Mouse (Mus musculus): ENCODE results near the gene Vmn1r30. TPM values are rescaled to one million over a fixed set of nuclear protein-coding genes. Genes with fewer than 3 reads are reported as not detected.

Gene Vmn1r30
- not detected in 2 replicates for polyA plus RNA-seq (2015; fragmentation: Nextera tagmentation; extraction: Ambion mirVana)

DNA sequence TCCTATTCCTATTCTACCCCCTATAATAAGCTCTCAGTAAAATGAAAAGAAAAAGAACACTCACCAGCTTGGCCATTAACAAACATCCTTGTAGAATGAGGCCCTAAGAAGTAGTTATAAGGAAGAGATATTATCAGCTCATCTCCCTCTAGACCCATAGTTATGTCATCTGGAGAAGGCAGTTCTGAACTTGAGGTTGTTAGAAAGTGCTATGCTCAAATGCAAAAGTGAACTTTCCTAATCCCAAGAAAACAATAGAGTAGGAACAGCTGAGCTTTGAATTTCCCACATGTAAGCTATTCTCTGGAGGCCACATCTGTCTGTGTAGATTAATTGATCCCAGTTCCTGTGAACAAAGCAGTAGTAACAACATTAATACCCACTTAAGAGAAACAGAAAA lies at the start of gene Vmn1r30:
Gene Vmn1r30, minus strand, starts transcription at position 101 of the 400 bp plus-strand sequence.
- H3K27me3 ChIP-seq (replicated peaks; ENCODE audit: control insufficient read depth, insufficient read depth, low read length) = no peaks in the 10 kb centered on the region
- H3K9me3 ChIP-seq (ENCODE audit: control insufficient read depth) = no peaks in the 10 kb centered on the region
- ATAC-seq = no peak
- no peaks in the 10 kb centered on the region for H3K36me3 ChIP-seq (ENCODE audit: control insufficient read depth, insufficient read depth)
- no peak within 1 kb of the TSS for H3K27ac ChIP-seq (ENCODE audit: low read depth, low read length)
- no peak for TF ChIP-seq CTCF (IDR thresholded peaks at IDR 0.05; ENCODE audit: low read depth)
- no peak within 1 kb of the TSS for H3K4me3 ChIP-seq (ENCODE audit: low read depth, low read length)
- H3K4me2 ChIP-seq (replicated peaks; ENCODE audit: low read depth) = no peak within 1 kb of the TSS
- H3K4me1 ChIP-seq (replicated peaks; ENCODE audit: control insufficient read depth, insufficient read depth, low read length) = no peaks in the 10 kb centered on the region
- H3K9ac ChIP-seq (ENCODE audit: low read depth, low read length) = no peak within 1 kb of the TSS

DNA sequence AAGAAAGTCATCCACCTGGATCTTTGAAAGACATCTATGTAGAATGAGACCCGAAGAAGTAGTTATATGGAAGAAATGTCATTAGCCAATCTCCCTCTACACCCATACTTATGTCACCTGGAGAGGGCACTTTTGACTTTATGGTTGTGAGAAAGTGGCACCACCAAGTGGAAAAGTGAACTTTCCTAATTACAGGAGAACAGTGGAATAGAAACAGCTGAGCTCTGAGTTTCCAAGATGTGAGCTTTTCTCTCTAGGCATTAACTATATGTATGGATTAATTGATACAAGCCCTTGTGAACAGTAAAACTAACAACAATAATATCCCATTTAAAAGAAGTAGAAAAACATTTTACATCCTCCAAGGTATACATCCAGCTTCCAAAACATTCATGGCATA lies 32.0 kb upstream of the Vmn1r30 start, which contains the start of gene Vmn1r31:
Gene Vmn1r31, minus strand, starts transcription at position 101 of the 400 bp plus-strand sequence.
- no peaks in the 10 kb centered on the region for H3K36me3 ChIP-seq (ENCODE audit: control insufficient read depth, insufficient read depth)
- ATAC-seq = no peak
- no peak within 1 kb of the TSS for H3K4me3 ChIP-seq (ENCODE audit: low read depth, low read length)
- no peaks in the 10 kb centered on the region for H3K9me3 ChIP-seq (ENCODE audit: control insufficient read depth)
- 76% methylated on average over 1 of the region's 1 CpGs for WGBS
- no peak within 1 kb of the TSS for H3K9ac ChIP-seq (ENCODE audit: low read depth, low read length)
- H3K4me2 ChIP-seq (replicated peaks; ENCODE audit: low read depth) = no peak within 1 kb of the TSS
- no peaks in the 10 kb centered on the region for H3K27me3 ChIP-seq (replicated peaks; ENCODE audit: control insufficient read depth, insufficient read depth, low read length)
- H3K4me1 ChIP-seq (replicated peaks; ENCODE audit: control insufficient read depth, insufficient read depth, low read length) = no peaks in the 10 kb centered on the region
- no peak for TF ChIP-seq CTCF (IDR thresholded peaks at IDR 0.05; ENCODE audit: low read depth)
- H3K27ac ChIP-seq (ENCODE audit: low read depth, low read length) = no peak within 1 kb of the TSS

Other genes with a start within 250 kb of the Vmn1r30 start
- not detected in 2 replicates for gene Vmn1r27, start 224.6 kb downstream of the Vmn1r30 start, polyA plus RNA-seq (2015; fragmentation: Nextera tagmentation; extraction: Ambion mirVana)
- not detected in 2 replicates for gene Vmn1r28, start 181.3 kb downstream of the Vmn1r30 start, polyA plus RNA-seq (2015; fragmentation: Nextera tagmentation; extraction: Ambion mirVana)
- gene Vmn1r29, start 141.8 kb downstream of the Vmn1r30 start, polyA plus RNA-seq (2015; fragmentation: Nextera tagmentation; extraction: Ambion mirVana) = not detected in 2 replicates
- gene Vmn1r31, start 31.9 kb upstream of the Vmn1r30 start, polyA plus RNA-seq (2015; fragmentation: Nextera tagmentation; extraction: Ambion mirVana) = not detected in 2 replicates
- gene Abcg2, start 141.1 kb upstream of the Vmn1r30 start, polyA plus RNA-seq (2015; fragmentation: Nextera tagmentation; extraction: Ambion mirVana) = 143 and 158 TPM in 2 replicates

Measured in intestine, postnatal 0 days (tissue).